8 mouse cellular contexts compared by ENCODE assay signal in genomic region chr17:74394855-74395254, GRCm38 (mm10). TPM values are rescaled to one million over a fixed set of nuclear protein-coding genes. Genes with fewer than 3 reads are reported as not detected.
A peak's percentile ranks its signal among the peaks of the same experiment; 100 is the strongest.
DNase-seq lines count a peak whose midpoint lies in the region; ATAC-seq lines count a peak whose summit lies in the region.

No protein-coding gene starts in this region.

- ATAC-seq in embryonic facial prominence, embryonic 13.5 days (ENCODE audit: insufficient number of reproducible peaks, insufficient read depth, low FRiP score, low TSS enrichment, low read depth) = no peak
- ATAC-seq in intestine, embryonic 15.5 days = peak; percentile 74
- peak; percentile 35 for ATAC-seq in megakaryocyte progenitor cell, adult 5-6 weeks (replicated peaks; ENCODE audit: poor library complexity)

- H3K4me2 ChIP-seq in embryonic facial prominence, embryonic 13.5 days = peak overlapping the region; percentile 68
- peak overlapping the region; percentile 59 for H3K4me2 ChIP-seq in intestine, embryonic 15.5 days (replicated peaks)

- DNase-seq in embryo, embryonic 11 days = peak; percentile 12
- no peak for DNase-seq in embryo, embryonic 10.5 days (ENCODE audit: low spot score)
- DNase-seq in CD4-positive helper T cell, adult 2 months (ENCODE audit: low read depth, low spot score) = peak; percentile 54
- DNase-seq in yolk sac, embryonic 10.5 days (ENCODE audit: low spot score) = peak; percentile 38
- no peak for DNase-seq in layer of hippocampus, postnatal 10 days (ENCODE audit: low spot score in 2 of 2)

- H3K9ac ChIP-seq in embryonic facial prominence, embryonic 13.5 days = peak overlapping the region; percentile 96
- peak overlapping the region; percentile 11; the same call in 1 of the 2 replicates for H3K9ac ChIP-seq in intestine, embryonic 15.5 days

- H3K27ac ChIP-seq in embryonic facial prominence, embryonic 13.5 days = peak overlapping the region; percentile 39; the same call in 1 of the 2 replicates
- peak overlapping the region; percentile 46 for H3K27ac ChIP-seq in intestine, embryonic 15.5 days

- no peaks in the 10 kb centered on the region for H3K9me3 ChIP-seq in embryonic facial prominence, embryonic 13.5 days
- no peaks in the 10 kb centered on the region for H3K9me3 ChIP-seq in intestine, embryonic 15.5 days

- peaks cover 9% of the 10 kb centered on the region for H3K4me1 ChIP-seq in embryonic facial prominence, embryonic 13.5 days
- H3K4me1 ChIP-seq in intestine, embryonic 15.5 days (replicated peaks) = 0 out of 2 replicates have a peak, but pooled peaks cover 4% of the 10 kb centered on the region

- 31% methylated on average over 16 of the region's 16 CpGs for WGBS in embryonic facial prominence, embryonic 13.5 days
- 21% methylated on average over 16 of the region's 16 CpGs for WGBS in intestine, embryonic 15.5 days

- H3K4me3 ChIP-seq in embryonic facial prominence, embryonic 13.5 days = peak overlapping the region; percentile 93
- H3K4me3 ChIP-seq in intestine, embryonic 15.5 days (replicated peaks) = peak overlapping the region; percentile 83

- H3K27me3 ChIP-seq in embryonic facial prominence, embryonic 13.5 days = no peaks in the 10 kb centered on the region
- no peaks in the 10 kb centered on the region for H3K27me3 ChIP-seq in intestine, embryonic 15.5 days (replicated peaks)

- no peaks in the 10 kb centered on the region for H3K36me3 ChIP-seq in embryonic facial prominence, embryonic 13.5 days
- H3K36me3 ChIP-seq in intestine, embryonic 15.5 days = no peaks in the 10 kb centered on the region

RNA-seq across cellular contexts. Expression of gene Slc30a6, which starts 0.6 kb away (rescaled TPM):
- 38.4 and 42.8 TPM in 2 replicates for polyA plus RNA-seq in embryonic facial prominence, embryonic 13.5 days (2015; fragmentation: Nextera tagmentation; extraction: Ambion mirVana)
- polyA plus RNA-seq in intestine, embryonic 15.5 days (2015; fragmentation: Nextera tagmentation; extraction: Ambion mirVana) = 39.7 and 41.2 TPM in 2 replicates
- 20.2 and 26.4 TPM in 2 replicates for total RNA-seq in megakaryocyte progenitor cell, adult 5-6 weeks (2015)
- 14.8 and 19.6 TPM in 2 replicates for total RNA-seq in megakaryocyte progenitor cell, adult 5-6 weeks (2017)
- 10 to 100 TPM; 17.3 to 21.1 TPM for total RNA-seq in layer of hippocampus, postnatal 10 days (2021)

RNA-seq across cellular contexts. Expression of gene Spast, which starts 56.1 kb away (rescaled TPM):
- 15.6 and 20.3 TPM in 2 replicates for polyA plus RNA-seq in embryonic facial prominence, embryonic 13.5 days (2015; fragmentation: Nextera tagmentation; extraction: Ambion mirVana)
- 12.4 and 15.0 TPM in 2 replicates for polyA plus RNA-seq in intestine, embryonic 15.5 days (2015; fragmentation: Nextera tagmentation; extraction: Ambion mirVana)
- 37.6 and 40.7 TPM in 2 replicates for total RNA-seq in megakaryocyte progenitor cell, adult 5-6 weeks (2015)
- total RNA-seq in megakaryocyte progenitor cell, adult 5-6 weeks (2017) = 49.5 and 60.2 TPM in 2 replicates
- 10 to 100 TPM; 78.8 to 81.0 TPM for total RNA-seq in layer of hippocampus, postnatal 10 days (2021)

Comparison
In these comparisons a context has a peak if more than half of its experiments do, and no peak if none do; other contexts are left out.
1. DNase-seq: peak in embryo, embryonic 11 days (single experiment), CD4-positive helper T cell, adult 2 months (single experiment) and yolk sac, embryonic 10.5 days (single experiment); none in embryo, embryonic 10.5 days (single experiment) and layer of hippocampus, postnatal 10 days (0 of 2).